Mouse (Mus musculus): Measurements from ENCODE around the gene Cutc. TPM values are rescaled to one million over a fixed set of nuclear protein-coding genes. Genes with fewer than 3 reads are reported as not detected.

Cutc gene
- polyA plus RNA-seq, 1 experiment from 2014 or later = 11.4 TPM

GRCm38 (mm10) chr19:43724194-43724593 is 28.6 kb upstream of the Cutc start:
- H3K27ac ChIP-seq (replicated peaks) = no peak overlapping the region
- 90% methylated on average over 20 of the region's 20 CpGs for WGBS (ENCODE audit: insufficient replicate concordance)
- H3K9me3 ChIP-seq (replicated peaks) = no peaks in the 10 kb centered on the region
- H3K36me3 ChIP-seq (replicated peaks) = 0 out of 2 replicates have a peak, but pooled peaks cover 22% of the 10 kb centered on the region
- peaks cover 13% of the 10 kb centered on the region; the same call in 1 of the 2 replicates for H3K4me1 ChIP-seq (replicated peaks)
- H3K9ac ChIP-seq = no peak overlapping the region
- H3K4me2 ChIP-seq = no peak overlapping the region
- ATAC-seq (ENCODE audit: insufficient read depth) = no peak
- no peaks in the 10 kb centered on the region for H3K27me3 ChIP-seq
- H3K4me3 ChIP-seq (replicated peaks) = no peak overlapping the region

- H3K9me3 ChIP-seq (replicated peaks) = no peaks in the 10 kb centered on the region
- H3K36me3 ChIP-seq (replicated peaks) = 0 out of 2 replicates have a peak, but pooled peaks cover 24% of the 10 kb centered on the region
- H3K27ac ChIP-seq (replicated peaks) = no peak overlapping the region
- H3K9ac ChIP-seq = no peak overlapping the region
- no peak for ATAC-seq (ENCODE audit: insufficient read depth)
- H3K4me3 ChIP-seq (replicated peaks) = no peak overlapping the region
- H3K4me1 ChIP-seq (replicated peaks) = peaks cover 18% of the 10 kb centered on the region; the same call in 1 of the 2 replicates
- H3K4me2 ChIP-seq = no peak overlapping the region
- H3K27me3 ChIP-seq = no peaks in the 10 kb centered on the region
- 90% methylated on average over 7 of the region's 7 CpGs for WGBS (ENCODE audit: insufficient replicate concordance)
These were observed 28.0 kb upstream of the Cutc start for GRCm38 (mm10) chr19:43724821-43725220.

- Histone ChIP-seq H3K36me3 (replicated peaks) (0 out of 2 replicates have a peak, but pooled peaks cover 24% of the 10 kb centered on the region), H3K4me1 (replicated peaks) (peaks cover 20% of the 10 kb centered on the region; the same call in 1 of the 2 replicates), H3K9me3 (replicated peaks) (no peaks in the 10 kb centered on the region), H3K9ac (no peak overlapping the region), H3K27ac (replicated peaks) (no peak overlapping the region), H3K27me3 (no peaks in the 10 kb centered on the region), H3K4me3 (replicated peaks) (no peak overlapping the region), H3K4me2 (no peak overlapping the region)
- whole genome bisulfite sequencing (ENCODE audit: insufficient replicate concordance) = 66% methylated on average over 15 of the region's 15 CpGs
- ATAC-seq (ENCODE audit: insufficient read depth) = no peak
These were observed 26.2 kb upstream of the Cutc start for GRCm38 (mm10) chr19:43726510-43727146.

GRCm38 (mm10) chr19:43729296-43730036 is 23.3 kb upstream of the Cutc start:
- H3K4me1 ChIP-seq (replicated peaks) = peaks cover 14% of the 10 kb centered on the region; the same call in 1 of the 2 replicates
- WGBS (ENCODE audit: insufficient replicate concordance) = 55% methylated on average over 22 of the region's 22 CpGs
- H3K9ac ChIP-seq = no peak overlapping the region
- no peak overlapping the region for H3K4me3 ChIP-seq (replicated peaks)
- no peak overlapping the region for H3K27ac ChIP-seq (replicated peaks)
- peak overlapping the region; percentile 30 for H3K4me2 ChIP-seq
- no peak for ATAC-seq (ENCODE audit: insufficient read depth)
- peaks cover 22% of the 10 kb centered on the region; the same call in 1 of the 2 replicates for H3K36me3 ChIP-seq (replicated peaks)
- H3K27me3 ChIP-seq = no peaks in the 10 kb centered on the region
- H3K9me3 ChIP-seq (replicated peaks) = no peaks in the 10 kb centered on the region

GRCm38 (mm10) chr19:43730037-43730428 is 22.8 kb upstream of the Cutc start:
- Histone ChIP-seq H3K9me3 (replicated peaks) (no peaks in the 10 kb centered on the region), H3K4me3 (replicated peaks) (no peak overlapping the region), H3K4me1 (replicated peaks) (peaks cover 14% of the 10 kb centered on the region; the same call in 1 of the 2 replicates), H3K27ac (replicated peaks) (no peak overlapping the region), H3K36me3 (replicated peaks) (peaks cover 26% of the 10 kb centered on the region; the same call in 1 of the 2 replicates), H3K4me2 (peak overlapping the region; percentile 30; the same call in 1 of the 2 replicates), H3K9ac (no peak overlapping the region), H3K27me3 (no peaks in the 10 kb centered on the region)
- no peak for ATAC-seq (ENCODE audit: insufficient read depth)
- 61% methylated on average over 8 of the region's 8 CpGs for WGBS (ENCODE audit: insufficient replicate concordance)

- Histone ChIP-seq H3K9me3 (replicated peaks) (no peaks in the 10 kb centered on the region), H3K9ac (no peak overlapping the region), H3K4me3 (replicated peaks) (no peak overlapping the region), H3K36me3 (replicated peaks) (peaks cover 33% of the 10 kb centered on the region), H3K4me1 (replicated peaks) (peaks cover 12% of the 10 kb centered on the region; the same call in 1 of the 2 replicates), H3K4me2 (no peak overlapping the region), H3K27me3 (no peaks in the 10 kb centered on the region), H3K27ac (replicated peaks) (no peak overlapping the region)
- WGBS (ENCODE audit: insufficient replicate concordance) = 67% methylated on average over 7 of the region's 7 CpGs
- ATAC-seq (ENCODE audit: insufficient read depth) = no peak
These were observed 21.6 kb upstream of the Cutc start for GRCm38 (mm10) chr19:43731157-43731556.

- no peaks in the 10 kb centered on the region for H3K4me1 ChIP-seq (replicated peaks)
- no peaks in the 10 kb centered on the region for H3K9me3 ChIP-seq (replicated peaks)
- no peaks in the 10 kb centered on the region for H3K27me3 ChIP-seq
- H3K36me3 ChIP-seq (replicated peaks) = peaks cover 85% of the 10 kb centered on the region
- H3K27ac ChIP-seq (replicated peaks) = no peak overlapping the region
- H3K9ac ChIP-seq = no peak overlapping the region
- no peak overlapping the region for H3K4me3 ChIP-seq (replicated peaks)
- H3K4me2 ChIP-seq = no peak overlapping the region
- WGBS (ENCODE audit: insufficient replicate concordance) = 92% methylated on average over 10 of the region's 10 CpGs
- ATAC-seq (ENCODE audit: insufficient read depth) = no peak
These were observed 14.4 kb upstream of the Cutc start for GRCm38 (mm10) chr19:43738409-43738808.

- WGBS (ENCODE audit: insufficient replicate concordance) = 87% methylated on average over 7 of the region's 7 CpGs
- no peak overlapping the region for H3K4me3 ChIP-seq (replicated peaks)
- H3K9ac ChIP-seq = no peak overlapping the region
- H3K4me1 ChIP-seq (replicated peaks) = no peaks in the 10 kb centered on the region
- peaks cover 88% of the 10 kb centered on the region for H3K36me3 ChIP-seq (replicated peaks)
- H3K27me3 ChIP-seq = no peaks in the 10 kb centered on the region
- H3K9me3 ChIP-seq (replicated peaks) = no peaks in the 10 kb centered on the region
- no peak overlapping the region for H3K27ac ChIP-seq (replicated peaks)
- no peak overlapping the region for H3K4me2 ChIP-seq
- ATAC-seq (ENCODE audit: insufficient read depth) = no peak
These were observed 9.4 kb upstream of the Cutc start for GRCm38 (mm10) chr19:43743401-43743800.

- no peaks in the 10 kb centered on the region for H3K9me3 ChIP-seq (replicated peaks)
- ATAC-seq (ENCODE audit: insufficient read depth) = no peak
- 39% methylated on average over 3 of the region's 3 CpGs for WGBS (ENCODE audit: insufficient replicate concordance)
- no peaks in the 10 kb centered on the region for H3K27me3 ChIP-seq
- no peak overlapping the region for H3K27ac ChIP-seq (replicated peaks)
- no peak overlapping the region for H3K4me2 ChIP-seq
- no peaks in the 10 kb centered on the region for H3K4me1 ChIP-seq (replicated peaks)
- peaks cover 85% of the 10 kb centered on the region for H3K36me3 ChIP-seq (replicated peaks)
- no peak overlapping the region for H3K9ac ChIP-seq
- no peak overlapping the region for H3K4me3 ChIP-seq (replicated peaks)
These were observed 7.1 kb upstream of the Cutc start for GRCm38 (mm10) chr19:43745740-43746139.

GRCm38 (mm10) chr19:43747877-43748276 is 4.9 kb upstream of the Cutc start:
- peaks cover 10% of the 10 kb centered on the region for H3K4me1 ChIP-seq (replicated peaks)
- 69% methylated on average over 4 of the region's 4 CpGs for WGBS (ENCODE audit: insufficient replicate concordance)
- no peak overlapping the region for H3K4me3 ChIP-seq (replicated peaks)
- no peaks in the 10 kb centered on the region for H3K9me3 ChIP-seq (replicated peaks)
- no peaks in the 10 kb centered on the region for H3K27me3 ChIP-seq
- H3K9ac ChIP-seq = no peak overlapping the region
- ATAC-seq (ENCODE audit: insufficient read depth) = no peak
- H3K27ac ChIP-seq (replicated peaks) = no peak overlapping the region
- no peak overlapping the region for H3K4me2 ChIP-seq
- H3K36me3 ChIP-seq (replicated peaks) = peaks cover 68% of the 10 kb centered on the region

- Histone ChIP-seq H3K36me3 (replicated peaks) (peaks cover 52% of the 10 kb centered on the region), H3K27ac (replicated peaks) (no peak overlapping the region), H3K4me2 (no peak overlapping the region), H3K4me3 (replicated peaks) (no peak overlapping the region), H3K9ac (no peak overlapping the region), H3K4me1 (replicated peaks) (peaks cover 20% of the 10 kb centered on the region), H3K27me3 (no peaks in the 10 kb centered on the region), H3K9me3 (replicated peaks) (no peaks in the 10 kb centered on the region)
- ATAC-seq (ENCODE audit: insufficient read depth) = no peak
- WGBS (ENCODE audit: insufficient replicate concordance) = 89% methylated on average over 2 of the region's 2 CpGs
These were observed 2.8 kb upstream of the Cutc start for GRCm38 (mm10) chr19:43750008-43750407.

Data from liver, embryonic 15.5 days (tissue).